Mouse (Mus musculus) lung, embryonic 16.5 days (tissue): ENCODE measurements around the gene Samd1. TPM values are rescaled to one million over a fixed set of nuclear protein-coding genes. Genes with fewer than 3 reads are reported as not detected.
A peak's percentile ranks its signal among the peaks of the same experiment; 100 is the strongest.
"Not testable (repeated sequence)": the region's sequence is repeated elsewhere in the genome, so short reads cannot be mapped to it uniquely, and the experiment has no call there.

ENCODE experiments used
- ATAC-seq: fragments of 200-750 bp; cut with Nextera tagmentation; 2 replicates; pipeline ENCODE4 v1.8.0; 2017; ENCODE audit warnings: low read depth, mild to moderate bottlenecking, moderate library complexity
- H3K27ac ChIP-seq: fragments of 300-500 bp; sonication (generic); 2 replicates; pipeline ENCODE4 v1.5.1; 2014; ENCODE audit warnings: mild to moderate bottlenecking, control low read depth, low read length
- H3K27me3 ChIP-seq: fragments of 300-500 bp; sonication (generic); 2 replicates; pipeline ENCODE4 v1.6.1; 2014; ENCODE audit warnings: low read depth, low read length, mixed read lengths; ENCODE audit not compliant: control insufficient read depth, insufficient read depth
- H3K36me3 ChIP-seq: fragments of 300-500 bp; sonication (generic); 2 replicates; pipeline ENCODE4 v1.6.1; 2014; ENCODE audit warnings: low read length; ENCODE audit not compliant: control insufficient read depth, insufficient read depth
- H3K4me1 ChIP-seq: fragments of 300-500 bp; sonication (generic); replicated peaks from 2 replicates; pipeline ENCODE4 v1.6.1; 2014; ENCODE audit warnings: low read length, mixed read lengths; ENCODE audit not compliant: control insufficient read depth, insufficient read depth
- H3K4me2 ChIP-seq: fragments of 300-500 bp; sonication (generic); 2 replicates; pipeline ENCODE4 v1.6.1; 2014; ENCODE audit warnings: low read depth, low read length, control low read depth
- H3K4me3 ChIP-seq: fragments of 300-500 bp; sonication (generic); 2 replicates; pipeline ENCODE4 v1.5.1; 2014; ENCODE audit warnings: mild to moderate bottlenecking, low read length, control low read depth
- H3K9ac ChIP-seq: fragments of 300-500 bp; sonication (generic); 2 replicates; pipeline ENCODE4 v1.6.1; 2014; ENCODE audit warnings: low read length, control low read depth
- H3K9me3 ChIP-seq: fragments of 300-500 bp; sonication (generic); 2 replicates; pipeline ENCODE4 v1.6.1; 2016; ENCODE audit warnings: low read length; ENCODE audit not compliant: control insufficient read depth
- WGBS: fragments of 180-500 bp; shearing (Covaris S2); extraction: QIAGEN DNeasy Blood & Tissue Kit; methylation state at CpG from one replicate; pipeline ENCODE4 v1.1.7; 2014; 5-methylcytosine and 5-hydroxymethylcytosine counted together
- polyA plus RNA-seq: library from polyadenylated mRNA; unstranded; fragments of >200 nt; fragmentation: Nextera tagmentation; extraction: Ambion mirVana; gene quantifications from 2 replicates; pipeline ENCODE4 v1.2.1, GENCODE M21; 2015

Samd1 gene
- polyA plus RNA-seq, 1 experiment from 2014 or later, result 11.0 TPM

DNA sequence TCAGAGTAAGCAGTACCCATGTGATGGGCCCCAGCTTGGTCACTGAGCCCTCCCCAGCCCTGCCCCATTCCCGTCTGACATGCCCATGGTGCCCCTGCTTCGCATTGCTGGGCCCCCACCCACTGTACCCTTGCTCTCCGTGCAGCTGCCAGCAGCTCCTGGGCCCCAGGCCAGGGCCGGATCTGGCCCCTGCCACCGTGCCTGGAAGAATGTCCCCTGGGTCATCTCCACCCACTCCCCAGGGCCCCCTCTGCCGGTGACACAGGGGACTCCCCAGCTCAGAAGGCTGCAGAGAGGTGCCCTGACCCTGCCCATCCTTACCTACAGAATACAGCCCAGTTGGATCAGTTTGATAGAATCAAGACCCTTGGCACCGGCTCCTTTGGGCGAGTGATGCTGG is 16.6 kb upstream of the Samd1 start:
- H3K9ac ChIP-seq, result no peak overlapping the region
- H3K4me2 ChIP-seq, result no peak overlapping the region
- no peak overlapping the region for H3K4me3 ChIP-seq
- H3K9me3 ChIP-seq, result no peaks in the 10 kb centered on the region
- no peaks in the 10 kb centered on the region for H3K27me3 ChIP-seq
- no peak overlapping the region for H3K27ac ChIP-seq
- peaks cover 29% of the 10 kb centered on the region for H3K36me3 ChIP-seq
- no peak for ATAC-seq
- 75% methylated on average over 8 of the region's 8 CpGs for WGBS
- H3K4me1 ChIP-seq, result peaks cover 12% of the 10 kb centered on the region

DNA sequence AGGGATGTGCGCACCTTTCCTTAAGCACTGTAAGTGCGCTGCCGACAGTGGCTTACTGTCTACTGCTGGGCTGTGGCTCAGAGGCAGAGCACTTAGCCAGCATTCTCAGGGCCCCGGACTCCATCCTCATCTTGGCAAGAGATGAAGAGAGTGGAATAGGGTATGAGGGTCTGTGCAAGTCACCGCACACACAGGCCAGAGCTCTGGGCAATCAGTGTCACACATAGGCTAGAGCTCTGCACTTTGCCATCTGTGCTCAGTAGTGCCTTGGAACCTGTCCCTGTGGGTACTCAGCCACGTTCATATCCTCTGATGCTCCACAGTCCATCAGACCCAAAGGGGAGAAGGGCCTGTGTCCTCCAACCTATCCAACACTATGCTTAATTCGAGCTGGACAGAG is 15.9 kb upstream of the Samd1 start:
- Histone ChIP-seq H3K27ac (no peak overlapping the region), H3K4me3 (no peak overlapping the region), H3K9me3 (no peaks in the 10 kb centered on the region), H3K36me3 (peaks cover 34% of the 10 kb centered on the region), H3K4me1 (peaks cover 12% of the 10 kb centered on the region), H3K9ac (no peak overlapping the region), H3K27me3 (no peaks in the 10 kb centered on the region), H3K4me2 (no peak overlapping the region)
- WGBS, result 94% methylated on average over 7 of the region's 7 CpGs
- ATAC-seq, result no peak

DNA sequence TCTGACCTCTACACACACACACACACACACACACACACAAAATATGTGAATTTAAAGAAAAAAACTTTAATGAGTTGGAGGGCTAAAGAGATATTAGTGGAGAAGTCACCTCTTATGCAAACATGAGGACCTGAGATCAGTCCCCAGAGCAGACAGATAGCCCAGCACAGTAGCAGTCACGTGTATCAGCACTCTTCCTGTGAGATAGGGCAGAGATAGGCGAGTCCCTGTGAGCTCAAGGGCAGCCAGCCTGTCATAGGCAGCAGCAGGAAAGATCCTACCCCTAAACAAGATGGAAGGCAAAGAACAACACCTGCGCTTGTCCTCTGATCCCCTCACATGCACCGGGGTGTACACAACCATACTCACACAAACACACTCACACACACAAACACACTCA is 15.0 kb upstream of the Samd1 start:
- H3K4me1 ChIP-seq, result peaks cover 4% of the 10 kb centered on the region
- H3K9ac ChIP-seq, result no peak overlapping the region
- H3K36me3 ChIP-seq, result peaks cover 43% of the 10 kb centered on the region
- no peaks in the 10 kb centered on the region for H3K27me3 ChIP-seq
- H3K4me2 ChIP-seq, result no peak overlapping the region
- WGBS, result 77% methylated on average over 4 of the region's 4 CpGs
- no peak for ATAC-seq
- H3K9me3 ChIP-seq, result no peaks in the 10 kb centered on the region
- no peak overlapping the region for H3K27ac ChIP-seq
- no peak overlapping the region for H3K4me3 ChIP-seq

- ATAC-seq, H3K9ac ChIP-seq, H3K4me1 ChIP-seq, H3K27ac ChIP-seq, H3K4me2 ChIP-seq, H3K27me3 ChIP-seq, H3K9me3 ChIP-seq, H3K4me3 ChIP-seq: not testable (repeated sequence)
- peaks cover 50% of the 10 kb centered on the region for H3K36me3 ChIP-seq
- 92% methylated on average over 2 of the region's 2 CpGs for WGBS
Observed at GRCm38 (mm10) chr8:83983222-83983621, 14.2 kb upstream of the Samd1 start.

GRCm38 (mm10) chr8:83989243-83989642 is 8.2 kb upstream of the Samd1 start:
- H3K9ac ChIP-seq, result no peak overlapping the region
- H3K4me1 ChIP-seq, result no peaks in the 10 kb centered on the region
- peaks cover 41% of the 10 kb centered on the region for H3K36me3 ChIP-seq
- no peak overlapping the region for H3K27ac ChIP-seq
- WGBS, result 79% methylated on average over 7 of the region's 7 CpGs
- H3K27me3 ChIP-seq, result no peaks in the 10 kb centered on the region
- H3K9me3 ChIP-seq, result no peaks in the 10 kb centered on the region
- no peak for ATAC-seq
- no peak overlapping the region for H3K4me3 ChIP-seq
- H3K4me2 ChIP-seq, result no peak overlapping the region

DNA sequence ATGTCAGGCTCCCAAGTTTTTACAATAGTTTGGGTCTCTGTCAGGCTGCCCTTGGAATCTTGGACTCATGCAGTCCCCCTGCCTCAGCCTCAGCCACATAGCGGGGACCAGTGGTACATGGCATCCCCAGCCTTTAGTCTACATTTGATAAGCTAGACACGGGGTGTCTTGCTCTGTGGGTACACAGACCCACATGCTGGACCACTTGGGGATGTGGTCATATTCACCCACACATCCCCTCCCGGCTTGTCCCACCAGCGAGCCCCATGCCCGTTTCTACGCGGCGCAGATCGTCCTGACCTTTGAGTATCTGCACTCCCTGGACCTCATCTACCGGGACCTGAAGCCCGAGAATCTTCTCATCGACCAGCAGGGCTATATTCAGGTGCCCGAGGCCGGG is 7.3 kb upstream of the Samd1 start:
- H3K4me1 ChIP-seq, result no peaks in the 10 kb centered on the region
- WGBS, result 94% methylated on average over 14 of the region's 14 CpGs
- H3K9me3 ChIP-seq, result no peaks in the 10 kb centered on the region
- no peak overlapping the region for H3K4me2 ChIP-seq
- H3K36me3 ChIP-seq, result peaks cover 37% of the 10 kb centered on the region
- ATAC-seq, result no peak
- H3K27ac ChIP-seq, result no peak overlapping the region
- H3K9ac ChIP-seq, result no peak overlapping the region
- H3K4me3 ChIP-seq, result no peak overlapping the region
- H3K27me3 ChIP-seq, result no peaks in the 10 kb centered on the region

DNA sequence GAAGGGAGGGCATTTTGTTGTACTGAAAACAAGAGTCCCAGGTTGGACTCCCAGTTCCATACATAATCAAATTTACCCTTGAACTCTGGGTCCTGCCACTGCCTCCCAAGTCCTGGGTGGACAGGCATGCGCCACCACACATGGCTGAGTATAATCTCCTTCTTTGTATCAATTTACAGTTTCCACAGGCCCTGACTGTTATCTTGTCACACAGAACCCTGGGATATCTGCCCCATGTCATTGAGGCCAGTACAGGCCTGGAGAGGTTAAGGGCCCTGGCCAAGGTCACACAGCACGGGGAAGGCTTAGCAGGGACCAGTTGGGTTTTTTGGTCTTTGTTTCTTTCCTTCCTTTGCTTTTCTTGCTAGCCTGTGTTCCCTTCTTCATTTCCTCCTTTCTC is 5.0 kb upstream of the Samd1 start:
- ATAC-seq, result no peak
- Histone ChIP-seq H3K9ac (no peak overlapping the region), H3K4me1 (peaks cover 8% of the 10 kb centered on the region), H3K9me3 (no peaks in the 10 kb centered on the region), H3K4me3 (no peak overlapping the region), H3K27ac (no peak overlapping the region), H3K36me3 (peaks cover 23% of the 10 kb centered on the region), H3K27me3 (no peaks in the 10 kb centered on the region), H3K4me2 (no peak overlapping the region)
- WGBS, result 82% methylated on average over 2 of the region's 2 CpGs

- Histone ChIP-seq H3K9ac (no peak overlapping the region), H3K4me2 (no peak overlapping the region), H3K27ac (no peak overlapping the region), H3K27me3 (no peaks in the 10 kb centered on the region), H3K36me3 (peaks cover 11% of the 10 kb centered on the region), H3K4me3 (no peak overlapping the region), H3K9me3 (no peaks in the 10 kb centered on the region), H3K4me1 (peaks cover 12% of the 10 kb centered on the region)
- 71% methylated on average over 3 of the region's 3 CpGs for WGBS
- no peak for ATAC-seq
Observed at GRCm38 (mm10) chr8:83994030-83994429, 3.4 kb upstream of the Samd1 start.

- Histone ChIP-seq H3K9ac (peak overlapping the region; percentile 88), H3K4me1 (peaks cover 23% of the 10 kb centered on the region), H3K36me3 (peaks cover 14% of the 10 kb centered on the region), H3K27ac (peak overlapping the region; percentile 97), H3K4me3 (peak overlapping the region; percentile 80), H3K4me2 (peak overlapping the region; percentile 92), H3K9me3 (no peaks in the 10 kb centered on the region), H3K27me3 (no peaks in the 10 kb centered on the region)
- ATAC-seq, result no peak
- WGBS, result 17% methylated on average over 12 of the region's 12 CpGs
Observed at GRCm38 (mm10) chr8:83995973-83996372, 1.5 kb upstream of the Samd1 start.
